Mouse (Mus musculus): ENCODE measurements around the gene Itgb7.
A peak's percentile ranks its signal among the peaks of the same experiment; 100 is the strongest.

The Itgb7 gene

GRCm38 (mm10) chr15:102195373-102195772, 36.4 kb downstream of the Itgb7 start:
- no peak for DNase-seq (ENCODE audit: low read depth, low spot score)

GRCm38 (mm10) chr15:102194439-102194838, 37.3 kb downstream of the Itgb7 start:
- peak; percentile 57 for DNase-seq (ENCODE audit: low read depth, low spot score)

DNA sequence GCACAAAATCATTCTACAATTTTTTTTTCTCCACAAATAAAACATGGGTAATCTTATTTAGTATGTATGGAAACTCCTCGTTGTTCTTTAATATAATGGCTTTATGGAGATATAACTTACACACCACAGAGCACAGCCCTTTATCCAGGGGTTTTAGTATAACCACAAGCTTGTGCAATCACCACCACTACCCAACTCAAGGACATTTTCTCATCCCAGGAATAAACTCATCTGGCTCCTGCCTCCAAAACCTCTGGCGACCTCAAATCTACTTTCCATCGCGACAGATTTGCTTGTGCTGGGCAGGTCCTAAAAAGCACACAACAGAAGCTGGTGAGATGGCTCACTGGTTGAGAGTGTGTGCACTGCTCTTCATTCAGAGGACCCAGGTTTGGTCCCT, 38.1 kb downstream of the Itgb7 start:
- DNase-seq (ENCODE audit: low read depth, low spot score): no peak

DNA sequence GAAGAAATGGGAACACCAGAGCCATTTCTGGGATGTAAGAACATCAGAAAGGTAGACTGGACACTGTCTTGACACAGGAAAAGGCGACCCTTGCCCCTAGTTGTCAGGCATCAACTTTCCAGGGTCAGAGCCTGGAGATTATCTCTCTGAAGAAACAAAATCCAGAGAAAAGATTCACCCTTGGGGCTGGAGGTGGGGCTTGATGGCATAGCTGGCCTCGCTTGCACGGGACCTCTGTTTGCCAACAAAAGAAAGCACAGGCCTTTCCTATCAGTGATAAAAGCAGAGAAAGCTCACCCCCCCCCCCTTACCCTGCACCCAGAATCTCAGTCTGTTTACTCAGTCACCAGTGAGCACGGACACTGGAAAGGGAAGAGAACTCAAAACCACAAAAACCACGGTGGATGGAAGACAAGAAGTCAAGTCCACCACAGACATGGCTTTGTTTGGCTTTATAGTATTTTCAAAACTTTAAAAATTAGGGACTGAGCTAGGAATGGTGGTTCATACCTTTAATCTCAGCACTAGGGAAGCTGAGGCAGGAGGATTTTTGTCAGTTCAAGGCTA, 38.8 kb downstream of the Itgb7 start:
- DNase-seq (ENCODE audit: low read depth, low spot score): no peak

DNA sequence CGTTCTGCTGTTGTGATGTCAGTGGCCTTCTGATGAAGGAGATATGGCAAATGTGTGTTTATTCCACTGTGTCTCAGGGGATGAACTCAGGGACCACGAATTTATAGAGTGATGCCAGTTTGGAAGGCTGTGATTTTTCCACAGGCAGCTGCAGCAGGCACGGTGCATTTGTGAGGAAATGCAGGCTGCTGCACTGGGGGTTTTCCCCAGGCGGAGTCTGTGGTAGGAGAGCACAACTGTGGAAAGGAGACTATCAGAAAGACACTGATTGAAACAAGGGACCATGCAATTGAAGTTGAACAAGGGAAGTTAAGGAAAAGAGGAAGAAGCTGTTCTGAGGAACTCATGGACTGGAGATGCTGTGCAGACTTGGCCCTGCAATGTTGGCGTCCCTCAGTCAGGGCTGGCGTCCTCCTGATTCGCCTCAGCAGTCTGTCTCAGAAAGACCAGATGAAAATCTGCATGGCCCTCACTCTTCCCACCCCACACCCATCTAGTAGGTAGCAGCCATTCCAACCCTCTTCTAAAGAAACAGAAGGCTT, 39.4 kb downstream of the Itgb7 start:
- DNase-seq (ENCODE audit: low read depth, low spot score): no peak

DNA sequence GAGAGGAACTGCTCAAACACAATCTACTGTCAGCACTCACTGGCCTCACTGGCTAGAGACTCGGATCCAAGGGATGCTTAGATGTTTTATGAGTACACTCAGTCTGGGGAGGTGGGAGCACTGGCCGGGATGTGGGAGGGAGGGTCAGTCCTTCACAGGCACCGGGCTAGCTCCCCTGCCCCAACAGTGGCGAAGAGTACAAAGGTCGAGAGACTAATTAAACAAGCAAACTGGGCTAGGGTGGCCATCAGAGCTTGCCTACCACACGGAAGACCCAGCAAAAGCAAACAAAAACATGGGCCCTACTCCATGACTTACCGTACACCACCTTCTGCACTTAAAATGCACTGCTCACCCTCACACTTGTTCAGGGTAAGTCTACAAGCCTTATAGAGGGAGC, 40.0 kb downstream of the Itgb7 start:
- DNase-seq (ENCODE audit: low read depth, low spot score): no peak

- DNase-seq (ENCODE audit: low read depth, low spot score): no peak
Observed at GRCm38 (mm10) chr15:102188883-102189282, 42.9 kb downstream of the Itgb7 start.

- DNase-seq (ENCODE audit: low read depth, low spot score): no peak
Observed at GRCm38 (mm10) chr15:102188096-102188495, 43.6 kb downstream of the Itgb7 start.

DNA sequence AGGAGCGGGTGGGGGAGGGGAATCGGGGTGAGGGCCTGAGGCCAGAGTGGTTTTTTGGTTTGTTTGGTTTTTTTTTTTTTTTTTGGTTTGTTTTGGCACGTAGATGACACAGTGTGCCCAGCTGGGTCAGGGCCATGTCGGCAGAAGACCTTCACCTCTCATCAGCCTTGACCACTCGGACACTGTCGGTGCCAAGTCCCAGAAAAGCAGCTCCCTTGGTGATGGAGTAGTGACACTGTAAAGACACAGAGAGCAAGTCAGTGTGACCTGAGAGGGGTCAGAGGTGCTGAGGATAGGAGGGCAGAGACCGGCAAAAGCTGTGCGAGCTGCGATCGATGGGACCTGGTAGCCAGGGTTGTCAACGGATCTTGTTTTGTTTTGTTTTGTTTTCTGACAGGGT, 45.5 kb downstream of the Itgb7 start:
- DNase-seq (ENCODE audit: low read depth, low spot score): no peak

DNA sequence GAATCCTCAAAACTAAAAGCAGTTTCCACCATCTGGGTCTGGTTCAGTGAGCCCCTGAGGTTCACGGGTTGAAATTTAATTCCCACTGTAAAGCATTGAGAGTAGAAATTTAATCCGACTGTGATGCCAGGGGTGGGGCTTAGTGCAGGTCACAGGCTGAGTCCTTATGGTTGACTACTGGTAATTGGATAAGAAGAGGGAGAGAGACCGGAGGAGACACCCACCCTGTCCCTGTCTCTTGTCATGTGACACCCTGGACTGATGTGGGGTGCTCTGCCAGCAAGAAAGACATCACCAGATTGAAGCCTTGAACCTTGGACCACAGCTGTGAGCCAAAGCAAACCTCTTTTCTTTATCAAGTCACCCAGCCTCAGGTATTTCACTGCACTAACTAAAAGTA, 48.7 kb downstream of the Itgb7 start:
- no peak for DNase-seq (ENCODE audit: low read depth, low spot score)

DNA sequence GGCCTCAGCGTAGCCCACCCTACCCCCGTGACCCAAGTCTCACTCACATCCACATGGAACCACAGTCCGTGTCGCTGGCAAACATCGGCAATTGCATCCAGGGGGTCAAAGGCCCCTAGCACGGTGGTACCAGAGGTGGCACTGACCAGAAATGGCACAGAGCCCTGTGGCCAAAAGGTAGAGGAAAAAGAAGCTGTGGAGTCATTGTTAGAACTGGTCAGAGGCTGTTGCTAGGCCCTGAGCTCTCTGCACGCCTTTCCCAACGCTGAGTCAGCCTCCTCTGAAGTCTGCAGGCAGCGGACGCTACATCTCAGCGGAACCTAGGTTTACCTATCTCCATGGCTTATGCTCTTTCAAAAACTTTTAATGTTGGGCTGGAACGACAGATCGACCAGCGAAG, 51.8 kb downstream of the Itgb7 start:
- no peak for DNase-seq (ENCODE audit: low read depth, low spot score)

GRCm38 (mm10) chr15:102179106-102179505, 52.6 kb downstream of the Itgb7 start:
- no peak for DNase-seq (ENCODE audit: low read depth, low spot score)

DNA sequence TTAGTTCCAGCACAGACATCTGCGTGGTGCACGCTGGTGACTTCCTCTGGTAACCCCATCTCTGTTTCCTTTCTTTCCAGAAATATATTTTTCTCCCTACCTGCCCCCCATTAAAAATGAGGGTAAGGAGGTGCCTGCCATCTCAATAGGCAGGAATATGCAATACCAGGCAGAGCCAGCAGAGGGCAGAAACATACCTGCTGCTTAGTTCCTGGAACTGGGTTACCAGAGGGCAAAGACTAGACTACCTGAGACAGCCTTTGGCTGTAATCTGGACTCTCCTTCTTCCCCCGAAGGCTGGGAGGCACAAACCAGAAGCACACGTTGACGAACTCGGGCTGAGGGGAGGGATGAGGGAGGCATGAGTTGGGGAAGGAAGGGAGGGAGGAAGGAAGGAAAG, 53.5 kb downstream of the Itgb7 start:
- DNase-seq (ENCODE audit: low read depth, low spot score): peak; percentile 79

DNA sequence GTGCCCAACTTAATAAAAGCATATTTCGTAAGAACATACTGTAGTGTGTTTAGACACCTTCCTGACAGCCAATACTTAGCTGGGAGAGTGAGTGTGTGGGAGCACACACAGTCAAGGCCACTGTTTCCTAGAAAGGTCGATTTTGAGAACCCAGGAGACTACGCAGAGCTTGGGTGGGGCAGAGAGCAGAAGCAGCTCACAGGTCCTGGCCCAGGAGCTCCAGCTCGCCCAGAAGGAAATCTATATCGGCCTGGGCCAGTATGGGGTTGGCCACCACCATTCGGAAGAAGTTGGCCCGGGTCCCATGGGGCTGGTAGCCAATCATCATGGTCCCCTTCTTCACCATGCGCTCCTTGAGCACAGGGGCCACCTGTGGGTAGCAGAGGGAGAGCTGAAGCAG, 54.3 kb downstream of the Itgb7 start:
- no peak for DNase-seq (ENCODE audit: low read depth, low spot score)

- DNase-seq (ENCODE audit: low read depth, low spot score): no peak
Observed at GRCm38 (mm10) chr15:102176571-102177316, 55.0 kb downstream of the Itgb7 start.

GRCm38 (mm10) chr15:102175736-102176319, 55.9 kb downstream of the Itgb7 start:
- no peak for DNase-seq (ENCODE audit: low read depth, low spot score)

DNA sequence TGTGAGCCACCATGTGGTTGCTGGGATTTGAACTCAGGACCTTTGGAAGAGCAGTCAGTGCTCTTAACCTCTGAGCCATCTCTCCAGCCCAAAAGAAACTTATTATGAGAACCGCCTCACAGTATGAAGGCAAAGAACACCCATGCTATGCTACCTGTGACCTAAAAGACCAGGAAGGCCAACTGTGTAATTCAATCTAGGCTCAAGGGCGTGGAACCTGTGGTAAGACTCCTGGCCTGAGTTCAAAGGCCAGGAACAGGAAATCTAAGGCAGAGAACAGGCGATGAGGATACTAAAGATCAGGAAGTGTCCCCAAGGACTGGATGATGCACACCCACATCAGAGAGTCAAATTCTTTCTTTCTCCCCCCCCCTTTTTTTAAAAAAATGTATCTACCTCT, 58.2 kb downstream of the Itgb7 start:
- DNase-seq (ENCODE audit: low read depth, low spot score): no peak

DNA sequence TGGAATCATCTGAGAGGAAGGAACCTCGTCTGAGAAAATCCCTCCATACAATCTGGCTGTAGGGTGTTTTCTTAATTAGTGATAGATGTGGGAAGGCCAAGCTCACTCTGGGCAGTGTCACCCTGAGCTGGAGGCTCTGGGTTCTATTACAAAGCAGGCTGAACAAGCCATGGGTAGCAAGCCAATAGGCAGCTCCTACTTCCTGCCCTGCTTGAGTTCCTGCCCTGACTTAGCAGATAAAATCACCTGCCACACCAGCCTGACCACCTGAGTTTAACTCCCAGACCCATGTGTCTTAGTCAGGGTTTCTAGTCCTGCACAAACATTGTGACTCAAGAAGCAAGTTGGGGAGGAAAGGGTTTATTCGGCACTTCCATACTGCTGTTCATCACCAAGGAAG, 62.7 kb downstream of the Itgb7 start:
- no peak for DNase-seq (ENCODE audit: low read depth, low spot score)

- DNase-seq (ENCODE audit: low read depth, low spot score): no peak
Observed at GRCm38 (mm10) chr15:102167620-102168021, 64.1 kb downstream of the Itgb7 start.
